Mouse (Mus musculus) left cerebral cortex, postnatal 14 days (tissue): ENCODE measurements around the gene Eef1akmt2. TPM values are rescaled to one million over a fixed set of nuclear protein-coding genes. Genes with fewer than 3 reads are reported as not detected.

Experiments
- DNase-seq, 2 experiments: peaks; one replicate each; pipeline ENCODE4 v3.0.0; 2021 to 2022; ENCODE audit warnings: low spot score in 2 of 2, mixed read lengths in 1 of 2
- intact Hi-C: fragments of 180-260 bp; cut with DNase I; formaldehyde crosslinking; loops from one replicate; pipeline ENCODE4 v1.15.1; 2025
- total RNA-seq, 2 experiments: library from RNA; stranded (reverse); gene quantifications; 2 replicates each; pipeline ENCODE4 v1.2.3; 2021

The Eef1akmt2 gene
- total RNA-seq, 2 experiments from 2014 or later = 29.3 to 31.2 TPM

DNA sequence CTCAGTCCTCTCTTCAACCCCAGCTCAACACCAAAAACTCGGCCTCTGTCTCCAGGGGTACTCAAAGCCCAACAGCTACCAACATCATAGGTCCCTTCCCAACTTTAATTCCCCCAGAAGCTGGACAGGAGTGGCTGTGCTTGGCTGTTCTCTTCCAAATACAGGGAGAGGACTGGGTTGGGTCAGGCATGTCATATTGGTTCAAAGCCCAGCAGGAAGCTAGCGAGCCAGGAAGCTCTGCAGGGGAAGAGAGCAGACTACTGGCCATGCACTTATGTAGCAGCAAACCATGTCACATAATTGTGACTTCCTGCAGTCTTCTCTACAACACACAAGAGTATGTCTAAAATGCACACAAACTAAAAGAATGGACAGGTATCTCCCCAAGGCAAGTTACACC is 50.4 kb downstream of the Eef1akmt2 start:
- DNase-seq = no peak
- intact Hi-C loops = no loop called here

DNA sequence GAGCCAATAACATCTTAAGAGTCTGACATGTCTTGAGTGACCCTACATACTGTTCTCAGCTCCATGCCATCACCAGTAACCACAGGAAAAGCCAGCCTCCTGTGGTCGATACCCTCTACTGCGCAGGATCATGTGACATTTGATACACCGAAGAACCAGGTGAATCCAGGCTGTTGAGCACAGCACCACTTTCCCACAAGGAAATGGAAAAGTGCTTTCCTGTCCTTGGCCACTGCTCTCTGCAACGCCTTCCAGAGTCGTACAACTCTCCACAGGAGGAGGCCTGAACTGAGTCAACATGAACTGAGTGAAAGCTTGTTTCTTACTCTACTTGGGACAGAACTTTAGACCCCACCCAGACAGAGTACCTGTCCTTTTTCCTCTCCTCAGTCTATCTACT is 51.0 kb downstream of the Eef1akmt2 start:
- DNase-seq = no peak

DNA sequence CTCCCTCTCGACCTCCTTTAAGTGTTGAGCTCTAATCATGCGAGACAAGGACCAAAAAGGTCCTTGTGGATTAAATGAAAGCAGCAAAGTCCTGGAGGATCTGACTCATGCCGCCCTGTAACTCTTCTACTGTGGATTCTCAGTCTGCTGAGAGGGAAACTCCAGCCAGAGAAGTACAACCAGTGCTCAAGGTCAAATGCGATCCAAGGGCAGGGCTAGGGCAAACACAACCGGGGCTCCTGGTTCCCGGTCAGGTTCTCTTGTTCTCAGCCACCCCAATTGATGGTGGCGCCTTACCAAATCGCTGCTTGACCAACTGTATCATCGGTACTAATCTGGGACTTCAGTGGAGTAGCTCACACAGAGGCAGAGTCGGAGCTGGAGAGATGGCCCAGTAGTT is 51.6 kb downstream of the Eef1akmt2 start:
- no peak for DNase-seq
- intact Hi-C loops = no loop called here

More for the DNA sequence above, 51.0 kb downstream of the Eef1akmt2 start:
- intact Hi-C loops = no loop called here

GRCm38 (mm10) chr7:132799119-132800016 is 53.1 kb downstream of the Eef1akmt2 start:
- intact Hi-C loops = no loop called here
- DNase-seq = no peak

DNA sequence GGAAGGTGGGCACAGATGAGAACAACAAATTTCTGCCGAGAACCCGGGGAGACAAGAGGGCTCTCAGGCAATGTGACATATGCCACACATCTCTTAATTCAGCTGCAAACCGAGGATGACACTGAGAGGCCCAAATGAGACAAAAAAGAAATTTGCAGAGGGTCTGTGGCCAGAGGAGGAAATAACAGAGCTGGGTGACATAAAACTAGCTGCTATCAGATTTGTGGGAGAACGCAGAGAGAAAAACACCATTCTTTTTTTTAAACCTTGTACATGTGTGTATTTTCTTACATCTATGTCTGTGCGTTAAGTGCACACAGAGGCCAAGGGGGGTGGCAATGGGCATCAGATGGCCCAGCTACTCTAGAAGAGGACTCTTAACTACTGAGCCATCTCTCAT is 57.3 kb downstream of the Eef1akmt2 start:
- intact Hi-C loops = no loop called here
- no peak for DNase-seq

- no peak for DNase-seq
- intact Hi-C loops = no loop called here
Measured at GRCm38 (mm10) chr7:132793467-132793866, 59.0 kb downstream of the Eef1akmt2 start.

GRCm38 (mm10) chr7:132790447-132791219 is 61.8 kb downstream of the Eef1akmt2 start:
- intact Hi-C loops = no loop called here

DNA sequence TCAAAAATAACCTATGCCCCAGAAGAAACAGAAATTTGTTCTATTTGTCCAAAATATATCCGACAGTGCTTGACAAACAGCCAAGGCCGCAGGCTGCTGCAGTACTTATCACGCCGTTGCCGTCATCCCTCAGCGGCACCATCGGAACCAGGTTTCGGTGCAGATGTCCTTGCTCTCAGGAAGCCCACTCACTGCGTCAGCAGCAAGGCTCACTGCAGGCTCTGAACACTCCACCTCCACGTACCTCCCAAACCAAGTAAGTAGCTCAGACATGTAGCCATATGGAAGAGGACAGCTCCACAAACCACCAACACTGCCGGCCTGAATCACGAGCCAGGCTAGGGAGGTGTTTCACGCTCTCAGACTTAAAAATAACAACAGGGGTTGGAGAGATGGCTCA is 63.6 kb downstream of the Eef1akmt2 start:
- intact Hi-C loops = no loop called here
- peak; percentile 82 to 84 for DNase-seq

More at GRCm38 (mm10) chr7:132790447-132791219, 61.8 kb downstream of the Eef1akmt2 start:
- no peak for DNase-seq

- DNase-seq = no peak
- intact Hi-C loops = no loop called here
Measured at GRCm38 (mm10) chr7:132787496-132788190, 64.8 kb downstream of the Eef1akmt2 start.

DNA sequence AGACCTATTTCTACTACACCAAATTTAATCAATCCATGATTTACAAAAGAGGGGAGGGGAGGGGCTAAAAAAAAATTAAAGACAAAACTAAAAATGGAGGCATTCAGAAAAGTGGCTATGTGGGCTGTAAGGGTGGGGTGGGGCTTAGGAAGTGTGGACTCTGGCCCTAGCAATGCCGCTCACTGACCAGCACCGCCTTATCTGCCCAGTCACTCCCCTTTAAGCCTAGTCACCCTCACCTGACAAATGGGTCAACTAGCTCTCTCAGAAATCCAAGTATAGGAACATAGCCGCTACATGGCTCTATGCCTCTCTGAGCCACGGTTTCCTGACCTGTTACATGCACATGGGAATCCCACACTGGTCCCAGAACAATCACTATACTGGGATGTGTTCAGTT is 65.5 kb downstream of the Eef1akmt2 start:
- no peak for DNase-seq
- intact Hi-C loops = no loop called here

- no peak for DNase-seq
Measured at GRCm38 (mm10) chr7:132786522-132786921, 66.0 kb downstream of the Eef1akmt2 start.

DNA sequence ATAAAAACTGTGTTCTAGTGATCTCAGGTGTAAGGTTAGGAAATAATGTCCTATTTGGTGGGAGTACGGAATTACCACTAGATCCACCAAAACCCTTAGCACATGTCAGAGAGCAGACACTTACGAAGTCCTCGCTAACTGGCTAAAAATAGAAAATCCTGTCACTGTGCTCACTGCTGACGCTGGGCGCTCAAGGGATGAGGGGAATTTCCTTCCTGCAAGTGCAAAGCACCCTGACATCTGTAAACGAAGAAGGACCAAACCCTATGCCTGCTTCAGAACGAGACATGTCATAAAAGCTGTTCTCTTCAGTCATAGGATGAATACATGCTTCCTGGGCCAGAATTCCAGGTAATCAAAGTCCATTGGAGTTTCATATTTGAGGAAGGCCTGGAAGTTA is 66.5 kb downstream of the Eef1akmt2 start:
- DNase-seq = no peak
- intact Hi-C loops = no loop called here

More at GRCm38 (mm10) chr7:132786522-132786921, 66.0 kb downstream of the Eef1akmt2 start:
- intact Hi-C loops = no loop called here

GRCm38 (mm10) chr7:132784101-132784500 is 68.4 kb downstream of the Eef1akmt2 start:
- no peak for DNase-seq
- intact Hi-C loops = no loop called here

DNA sequence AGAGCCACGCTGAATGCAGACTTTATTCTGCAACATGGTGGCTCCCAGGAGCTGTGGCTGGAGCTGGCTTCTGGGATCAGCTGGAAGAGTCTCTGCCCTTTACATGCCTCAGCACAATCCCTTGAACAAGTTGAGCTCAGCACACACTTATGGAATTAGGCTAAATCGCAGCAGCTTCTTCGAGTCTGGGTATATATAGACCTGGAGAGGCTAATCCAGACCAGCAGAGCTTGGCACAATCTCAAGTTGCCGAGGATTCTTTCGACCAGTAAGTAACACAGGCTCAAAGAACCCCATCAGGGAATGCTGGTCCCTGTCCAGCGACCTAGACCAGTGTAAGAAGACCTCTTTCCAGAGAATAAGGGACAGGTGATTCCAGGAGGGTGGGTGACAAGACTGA is 70.6 kb downstream of the Eef1akmt2 start:
- DNase-seq = peak in 1 of 2 experiments; percentile 51
- intact Hi-C loops = no loop called here

- intact Hi-C loops = no loop called here
- peak in 1 of 2 experiments; percentile 51 for DNase-seq
Measured at GRCm38 (mm10) chr7:132781130-132781814, 71.2 kb downstream of the Eef1akmt2 start.

- DNase-seq = no peak
- intact Hi-C loops = no loop called here
Measured at GRCm38 (mm10) chr7:132780611-132781010, 71.9 kb downstream of the Eef1akmt2 start.

DNA sequence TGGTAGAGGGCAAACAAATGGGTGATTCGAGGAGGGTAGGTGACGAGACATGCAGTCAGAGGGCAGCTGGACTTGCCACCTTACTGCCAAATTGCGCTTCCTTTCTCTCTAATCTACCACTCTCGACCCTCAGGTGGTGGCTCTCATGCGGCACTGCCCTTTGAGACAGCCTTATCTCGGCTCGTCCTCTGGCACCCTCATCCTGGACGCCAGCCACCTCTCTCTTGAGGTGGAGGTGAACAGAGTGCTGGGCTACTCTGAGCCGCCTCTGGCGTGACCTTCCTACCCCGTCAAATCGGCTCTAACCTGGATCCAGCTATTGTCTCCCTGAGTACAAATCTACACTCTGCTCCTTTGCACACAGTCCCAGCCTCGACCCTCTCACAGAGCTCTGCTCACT is 73.8 kb downstream of the Eef1akmt2 start:
- intact Hi-C loops = no loop called here
- DNase-seq = no peak

DNA sequence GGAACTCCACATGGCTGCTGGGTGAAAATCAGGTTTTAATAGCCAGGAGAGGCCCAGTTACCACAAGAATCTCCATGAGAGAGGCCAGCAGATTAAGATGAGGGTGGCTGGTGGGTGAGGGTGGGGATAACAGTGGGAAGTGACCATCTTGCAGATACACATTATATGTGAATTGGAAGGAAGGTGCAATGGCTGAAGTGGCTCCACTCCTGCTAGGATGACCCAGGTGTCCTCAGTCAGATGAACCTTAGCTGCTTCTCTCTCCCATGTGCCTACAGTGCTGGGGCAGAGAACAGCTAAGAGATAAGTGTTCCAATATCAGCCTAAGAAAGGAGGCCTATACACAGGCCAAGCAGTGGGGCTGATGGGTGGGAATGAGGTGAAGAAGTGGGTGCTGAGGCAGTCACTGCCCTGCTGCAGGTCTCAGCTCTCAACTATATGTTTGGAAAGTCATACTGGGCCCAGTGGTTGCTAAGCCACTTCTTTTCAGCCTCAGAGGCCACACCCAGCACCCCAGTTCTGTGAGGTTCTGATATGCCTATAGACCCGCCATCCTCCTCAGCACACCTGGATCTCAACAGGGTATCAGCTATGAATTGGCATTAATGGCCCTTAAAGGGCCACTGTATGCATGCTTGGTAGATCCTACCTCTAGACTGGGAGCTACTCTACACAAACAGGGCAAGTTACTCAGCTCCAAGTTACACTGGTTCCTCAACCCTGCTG is 74.6 kb downstream of the Eef1akmt2 start:
- intact Hi-C loops = no loop called here
- no peak for DNase-seq
